Mouse (Mus musculus): ENCODE results near the gene L3mbtl4.

Gene L3mbtl4

DNA sequence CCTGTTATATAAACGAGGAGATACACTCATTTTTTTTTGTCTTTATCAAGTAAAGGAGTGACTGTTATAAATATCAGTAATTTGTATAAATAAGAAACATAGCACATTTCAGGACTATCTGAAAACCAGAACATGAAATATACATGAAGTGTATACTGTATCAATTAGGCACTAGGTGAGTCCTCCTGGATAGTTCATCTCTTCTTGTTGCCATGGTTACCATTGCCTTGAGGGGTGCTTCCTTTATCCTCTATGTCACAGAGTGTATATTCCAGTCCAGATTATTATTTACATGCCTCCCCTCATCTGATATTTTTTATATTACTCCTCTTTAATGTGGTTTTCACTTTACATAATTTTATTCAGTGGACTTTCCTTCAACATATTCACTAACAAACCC lies 392.9 kb downstream of the L3mbtl4 start:
- no peak for DNase-seq

DNA sequence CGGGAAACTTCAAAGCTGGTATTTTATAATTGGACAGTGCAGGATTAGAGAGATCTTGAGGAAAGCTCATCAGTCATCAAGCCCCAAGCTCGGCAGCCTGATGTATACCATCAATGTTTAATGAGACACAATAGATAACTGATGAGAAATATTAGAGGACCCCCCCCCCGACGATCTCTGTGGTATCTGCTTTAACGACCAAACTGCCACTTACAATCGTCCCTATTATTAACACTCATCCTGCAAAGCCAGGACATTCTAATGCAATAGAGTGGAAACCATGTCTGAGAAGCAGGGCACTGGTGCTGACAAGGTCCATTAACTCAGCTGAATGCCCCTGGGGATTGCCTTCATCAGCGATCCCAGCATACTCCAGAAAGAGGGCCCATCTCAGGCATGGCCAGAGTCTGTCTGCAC lies 398.5 kb downstream of the L3mbtl4 start:
- DNase-seq, result peak in 1 of 2 experiments; percentile 3

DNA sequence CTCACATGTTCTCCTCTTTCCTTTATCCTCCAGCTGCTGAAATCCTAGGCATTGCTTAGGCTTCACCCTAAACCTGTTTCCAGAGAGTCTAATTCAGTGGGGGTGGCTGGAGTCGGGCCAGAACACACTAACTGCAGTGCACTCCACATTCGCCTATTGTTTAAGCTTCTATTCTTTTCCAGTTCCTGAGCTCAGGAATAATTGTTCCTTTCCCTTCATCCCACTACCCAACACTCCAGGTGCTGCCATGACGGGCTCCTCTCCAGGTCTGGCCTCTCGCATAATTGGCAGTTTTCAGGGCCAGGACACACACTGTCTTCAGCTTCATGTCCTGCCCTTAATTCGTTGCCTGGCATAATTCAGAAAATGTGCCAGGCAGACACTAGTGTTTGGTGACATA lies 437.1 kb downstream of the L3mbtl4 start:
- DNase-seq, result peak; percentile 5 to 10

DNA sequence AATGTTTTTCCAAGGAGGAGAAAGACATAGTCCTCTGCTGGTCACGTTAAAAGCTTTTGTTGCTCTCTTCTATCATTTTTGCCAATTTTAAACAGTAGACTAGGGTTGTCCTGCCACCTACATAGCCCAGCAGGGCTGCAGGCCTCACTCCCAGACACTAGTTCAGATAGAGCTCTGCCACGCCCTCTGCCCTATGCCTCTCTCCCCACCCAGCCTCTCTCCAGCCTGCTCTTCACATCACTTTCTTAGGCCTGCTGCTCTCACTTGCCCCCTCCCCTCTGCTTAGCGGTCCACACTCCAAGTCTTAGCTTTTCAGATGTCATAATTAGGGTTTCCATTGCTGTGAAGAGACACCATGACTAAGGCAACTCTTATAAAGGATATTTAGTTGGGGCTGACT lies 437.8 kb downstream of the L3mbtl4 start:
- no peak for DNase-seq

DNA sequence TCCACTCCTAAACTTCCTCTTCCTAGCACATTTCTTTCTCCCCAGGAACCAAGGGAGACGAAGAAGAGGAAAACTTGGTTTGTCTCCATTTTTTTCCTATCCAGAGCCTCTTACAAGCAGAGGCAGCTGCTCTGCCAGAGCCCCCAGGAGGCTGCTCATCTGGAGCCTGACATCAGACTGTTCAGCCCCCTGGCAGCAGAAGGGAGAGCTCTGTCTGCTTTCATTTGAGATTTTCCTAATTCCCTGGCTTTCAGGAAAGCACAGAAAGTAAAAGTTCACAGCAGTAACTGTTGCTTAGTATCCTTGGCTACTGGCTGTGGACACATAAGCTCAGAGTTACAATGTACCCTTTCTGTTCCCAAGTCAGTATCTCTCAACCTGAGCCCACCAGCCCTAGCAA lies 474.7 kb downstream of the L3mbtl4 start:
- DNase-seq, result no peak

DNA sequence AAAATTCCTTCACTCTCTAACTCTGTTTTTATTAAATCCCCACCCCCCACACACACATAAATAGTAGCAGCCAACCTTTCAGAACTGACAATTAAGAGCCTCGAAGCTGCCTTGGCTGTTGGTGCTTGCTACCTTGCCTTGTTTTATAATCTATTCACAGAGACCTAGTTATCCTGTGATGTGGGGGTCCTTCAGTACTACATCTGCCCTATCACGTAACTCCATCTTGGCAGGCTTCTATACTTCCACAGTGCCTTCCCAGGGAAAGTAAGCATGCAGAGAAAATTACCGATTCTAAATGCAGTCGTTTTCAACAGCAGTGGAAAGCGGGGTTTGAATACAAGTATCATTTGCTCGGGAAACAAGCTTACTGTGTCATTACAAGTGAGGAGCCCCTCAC lies 476.9 kb downstream of the L3mbtl4 start:
- DNase-seq, result no peak

DNA sequence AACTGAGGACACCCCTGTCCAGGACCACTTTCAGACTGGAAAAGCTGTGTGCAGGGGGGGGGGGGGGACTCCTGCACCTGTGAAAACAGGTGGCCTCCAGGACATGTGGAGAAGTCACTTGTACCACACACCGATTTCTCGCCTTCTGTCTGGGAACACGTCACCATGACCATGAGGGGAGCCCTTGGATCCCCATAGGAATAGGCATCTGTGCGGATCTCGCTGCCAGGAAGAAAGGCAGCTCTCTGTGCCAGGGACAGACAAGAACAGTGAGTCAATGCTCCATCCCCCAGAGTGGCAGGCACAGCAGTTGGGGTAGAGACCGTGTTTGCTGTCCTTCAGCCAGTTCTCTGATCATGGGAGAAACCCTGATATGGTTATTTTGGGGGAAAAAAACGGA lies 479.5 kb downstream of the L3mbtl4 start:
- DNase-seq, result no peak

DNA sequence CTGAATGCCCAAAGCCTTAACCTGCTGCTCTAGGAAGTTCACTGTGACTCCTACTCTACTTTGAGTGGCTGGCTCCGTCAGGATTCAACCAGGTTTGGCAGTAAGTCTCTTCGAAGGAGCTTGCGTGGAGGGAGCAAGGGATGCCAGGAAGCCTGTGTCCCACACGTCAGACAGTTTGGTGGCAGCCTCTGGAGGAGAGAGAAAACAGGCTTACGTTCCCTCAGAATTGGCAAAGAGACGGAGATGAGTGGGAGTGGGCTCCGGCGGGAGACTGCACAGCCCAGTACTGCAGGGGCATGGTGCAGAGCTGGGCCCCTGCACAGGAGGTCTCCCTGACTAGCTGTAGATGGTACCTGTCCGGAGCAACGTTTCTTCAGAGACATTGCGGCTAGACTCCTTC lies 481.2 kb downstream of the L3mbtl4 start:
- DNase-seq, result no peak

DNA sequence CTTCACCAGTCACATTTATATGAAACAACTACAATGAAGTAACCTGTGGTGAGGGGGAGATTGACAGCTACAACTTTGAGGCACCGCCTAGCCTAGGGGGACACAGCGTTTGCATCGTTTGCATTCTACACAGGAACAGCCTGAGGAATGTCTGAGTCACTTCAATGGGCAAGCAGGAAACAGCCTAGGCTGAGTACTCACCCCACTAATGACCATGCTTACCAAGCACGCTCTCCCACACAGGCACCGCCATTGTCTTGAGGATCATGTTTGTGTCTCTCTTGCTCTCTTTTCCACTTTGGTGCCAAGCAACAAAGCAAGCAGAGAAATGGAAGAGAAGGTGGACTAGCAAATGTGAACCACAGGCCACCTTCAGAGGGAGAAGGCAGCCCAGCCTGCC lies 484.8 kb downstream of the L3mbtl4 start:
- DNase-seq, result no peak

DNA sequence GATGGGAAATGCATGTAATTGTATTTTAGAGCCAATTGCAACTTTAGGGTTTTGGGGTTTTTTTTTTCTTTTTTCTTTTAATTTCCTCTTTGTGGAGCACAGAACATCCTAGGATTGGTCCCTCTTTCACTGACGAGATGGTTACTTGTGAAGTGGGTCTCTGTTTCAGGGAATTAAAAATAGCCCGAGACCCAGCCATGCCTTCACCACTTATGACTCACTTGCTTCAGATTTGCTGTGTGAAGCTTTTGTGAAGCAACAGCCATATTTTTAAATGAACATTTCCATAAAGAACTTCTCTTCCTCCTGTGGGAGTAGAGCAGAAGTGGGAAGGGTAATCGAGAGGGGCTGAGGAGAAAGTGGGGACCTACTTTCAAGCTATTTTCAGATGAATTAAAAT lies 485.3 kb downstream of the L3mbtl4 start:
- no peak for DNase-seq

DNA sequence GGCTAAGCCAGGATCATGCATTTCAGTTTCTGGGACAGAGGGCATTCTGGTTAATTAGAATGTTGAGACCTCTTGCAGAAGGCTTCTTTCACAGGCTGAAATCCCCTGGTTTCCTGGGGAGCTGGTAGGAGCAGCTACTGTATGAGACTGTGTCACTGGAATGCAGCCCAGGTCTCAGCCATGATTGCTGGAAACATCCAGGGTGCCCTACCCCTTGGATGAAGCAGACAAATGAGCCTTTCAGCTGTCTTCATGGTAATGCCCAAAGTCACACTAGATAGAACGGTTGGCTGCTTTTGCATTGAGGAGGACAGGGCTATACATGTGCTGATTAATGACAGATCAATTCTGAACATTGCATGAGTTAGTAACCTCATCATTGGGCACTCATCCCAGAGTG lies 486.4 kb downstream of the L3mbtl4 start:
- no peak for DNase-seq

DNA sequence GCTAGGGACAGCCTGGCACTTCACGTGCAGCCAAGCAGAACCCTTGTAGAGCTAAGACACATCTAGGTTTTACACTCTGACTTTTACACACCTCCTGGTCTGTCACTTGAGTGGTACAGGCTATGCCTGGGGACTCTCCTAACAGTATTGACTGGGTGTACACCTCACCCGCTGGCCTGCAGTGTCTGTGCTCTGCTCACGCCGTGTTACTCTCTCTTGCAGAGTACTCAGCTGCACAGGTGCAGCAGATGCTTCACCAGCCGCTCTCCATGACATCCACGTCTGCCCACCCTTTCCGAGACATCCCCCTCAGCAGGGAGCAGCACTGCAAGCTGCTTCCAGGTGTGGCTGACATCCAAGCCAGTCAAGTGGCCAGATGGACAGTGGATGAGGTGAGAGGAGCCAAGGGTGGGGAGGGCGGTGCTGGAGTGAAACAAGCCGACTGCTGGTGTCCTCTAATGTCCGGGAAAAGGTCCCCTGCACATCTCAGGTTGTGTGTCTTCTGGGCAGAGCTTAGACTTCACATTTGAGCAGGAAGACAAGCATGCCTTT lies 490.8 kb downstream of the L3mbtl4 start:
- no peak for DNase-seq

DNA sequence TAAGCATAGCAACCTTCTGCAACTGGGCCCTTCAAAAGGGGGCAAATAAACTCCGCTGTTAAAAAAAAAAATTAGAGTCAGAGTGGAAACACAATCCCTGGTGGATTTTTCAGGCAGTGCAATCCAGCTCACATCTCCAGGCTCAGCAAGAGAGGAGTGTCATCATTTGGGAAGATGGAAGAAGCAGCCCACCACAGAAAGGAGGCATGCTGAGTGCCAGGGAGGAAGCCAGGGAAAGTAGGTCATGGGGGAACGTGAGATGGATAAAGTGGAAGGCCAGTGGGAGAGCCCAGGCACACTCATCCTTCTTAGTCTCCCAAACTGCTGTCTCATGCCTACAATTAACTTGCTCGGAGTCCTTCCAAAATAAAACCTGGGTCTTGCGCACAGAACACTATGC lies 496.0 kb downstream of the L3mbtl4 start:
- no peak for DNase-seq

DNA sequence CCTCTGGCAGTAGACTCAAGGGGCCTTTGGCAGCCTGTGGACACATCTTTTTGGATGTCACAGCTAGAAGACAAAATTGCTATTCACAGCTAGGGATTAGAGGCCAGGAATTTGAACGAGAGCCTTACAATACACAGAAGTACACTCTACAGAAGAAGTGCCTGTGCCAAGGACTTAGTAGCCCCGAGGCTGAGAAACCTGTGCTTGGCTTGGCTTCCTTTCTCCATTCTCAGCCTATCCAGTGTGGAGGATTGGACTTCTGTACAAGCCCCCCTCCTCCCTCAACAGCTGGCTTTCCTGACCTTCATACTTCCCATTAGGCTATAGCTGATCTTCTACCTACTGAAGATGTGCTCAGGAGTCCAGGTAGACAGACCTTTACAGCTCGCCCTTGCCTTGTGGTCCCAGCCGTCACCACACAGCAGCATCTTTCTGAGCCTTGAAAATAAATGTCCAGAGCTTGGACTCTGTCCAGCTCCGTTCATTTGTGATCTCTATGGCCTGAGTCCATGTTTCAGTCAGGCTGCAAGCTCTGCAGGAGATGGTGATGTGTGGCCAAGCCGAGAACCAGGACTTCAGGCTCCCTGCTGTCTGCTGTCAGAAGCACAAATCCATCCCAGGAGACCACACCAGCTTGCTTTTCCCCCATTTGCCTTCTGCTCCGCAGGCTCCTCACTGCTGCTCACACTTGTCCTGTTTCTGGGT lies 497.6 kb downstream of the L3mbtl4 start:
- peak; percentile 4 to 6 for DNase-seq

DNA sequence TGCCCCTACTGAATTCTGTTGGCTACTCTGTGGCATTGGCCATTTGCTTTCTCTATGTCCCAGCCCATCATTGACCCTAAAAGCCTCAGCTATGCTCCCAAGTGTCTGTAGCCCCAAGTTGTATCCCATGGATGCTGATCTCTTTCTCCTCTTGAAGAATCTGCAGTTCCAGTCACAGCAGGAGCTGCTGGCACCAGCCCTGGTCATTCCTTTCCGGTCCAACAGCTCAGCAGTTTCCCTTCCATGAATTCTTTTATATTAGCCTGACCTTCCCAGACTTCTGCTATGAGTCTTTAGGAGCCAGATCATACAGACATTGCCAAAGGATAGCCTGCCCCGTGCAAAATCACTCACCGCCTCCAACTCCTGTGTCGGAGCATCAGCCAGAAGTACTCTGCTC lies 520.1 kb downstream of the L3mbtl4 start:
- no peak for DNase-seq

DNA sequence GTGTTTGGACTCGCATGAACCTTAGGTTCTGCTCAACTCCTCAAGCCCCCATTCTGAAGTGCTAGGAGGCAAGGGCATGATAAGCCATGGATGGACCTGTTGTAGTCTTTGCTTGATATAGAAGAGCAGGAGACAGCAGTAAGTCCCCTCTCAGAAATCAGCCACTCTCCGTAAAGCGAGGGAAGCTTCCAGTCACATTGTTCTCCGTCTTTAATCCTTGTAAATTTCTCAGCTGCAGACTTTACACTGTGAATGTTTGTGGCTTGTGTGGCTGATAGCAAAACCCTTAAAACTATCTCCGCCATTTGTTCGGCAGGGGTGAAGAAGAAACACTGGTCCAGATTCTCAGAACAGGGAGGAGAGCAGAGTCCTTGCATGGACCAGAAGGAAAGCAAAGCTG lies 552.7 kb downstream of the L3mbtl4 start, which contains the start of gene Tmem200c:
TSS of gene Tmem200c (plus strand) at position 301 of the 400 bp plus-strand sequence.
- no peak for DNase-seq

All from kidney, postnatal 4 days (tissue).